Mouse (Mus musculus): Measurements from ENCODE around the gene Auts2.

The Auts2 gene

GRCm38 (mm10) chr5:131662657-131663056, 880.5 kb downstream of the Auts2 start:
- DNase-seq (ENCODE audit: low read depth, low spot score), result no peak

- no peak for DNase-seq (ENCODE audit: low read depth, low spot score)
Measured at GRCm38 (mm10) chr5:131658822-131659515, 884.2 kb downstream of the Auts2 start.

GRCm38 (mm10) chr5:131654206-131654605, 888.9 kb downstream of the Auts2 start:
- no peak for DNase-seq (ENCODE audit: low read depth, low spot score)

GRCm38 (mm10) chr5:131650381-131650891, 892.7 kb downstream of the Auts2 start:
- DNase-seq (ENCODE audit: low read depth, low spot score), result no peak

- DNase-seq (ENCODE audit: low read depth, low spot score), result no peak
Measured at GRCm38 (mm10) chr5:131647683-131648119, 895.4 kb downstream of the Auts2 start.

GRCm38 (mm10) chr5:131647104-131647682, 896.0 kb downstream of the Auts2 start:
- DNase-seq (ENCODE audit: low read depth, low spot score), result no peak

GRCm38 (mm10) chr5:131646192-131646775, 896.9 kb downstream of the Auts2 start:
- DNase-seq (ENCODE audit: low read depth, low spot score), result no peak

GRCm38 (mm10) chr5:131645341-131646191, 897.6 kb downstream of the Auts2 start:
- no peak for DNase-seq (ENCODE audit: low read depth, low spot score)

- DNase-seq (ENCODE audit: low read depth, low spot score), result no peak
Measured at GRCm38 (mm10) chr5:131644331-131644730, 898.8 kb downstream of the Auts2 start.

- DNase-seq (ENCODE audit: low read depth, low spot score), result no peak
Measured at GRCm38 (mm10) chr5:131643176-131644174, 899.7 kb downstream of the Auts2 start.

GRCm38 (mm10) chr5:131642752-131643151, 900.4 kb downstream of the Auts2 start:
- no peak for DNase-seq (ENCODE audit: low read depth, low spot score)

- DNase-seq (ENCODE audit: low read depth, low spot score), result no peak
Measured at GRCm38 (mm10) chr5:131636431-131636830, 906.7 kb downstream of the Auts2 start.

- DNase-seq (ENCODE audit: low read depth, low spot score), result no peak
Measured at GRCm38 (mm10) chr5:131634731-131635130, 908.4 kb downstream of the Auts2 start.

- no peak for DNase-seq (ENCODE audit: low read depth, low spot score)
Measured at GRCm38 (mm10) chr5:131631998-131632379, 911.2 kb downstream of the Auts2 start.

- no peak for DNase-seq (ENCODE audit: low read depth, low spot score)
Measured at GRCm38 (mm10) chr5:131631038-131631997, 911.8 kb downstream of the Auts2 start.

GRCm38 (mm10) chr5:131630577-131630976, 912.6 kb downstream of the Auts2 start:
- DNase-seq (ENCODE audit: low read depth, low spot score), result no peak

- DNase-seq (ENCODE audit: low read depth, low spot score), result no peak
Measured at GRCm38 (mm10) chr5:131616113-131616876, 926.8 kb downstream of the Auts2 start.

GRCm38 (mm10) chr5:131614238-131614637, 928.9 kb downstream of the Auts2 start:
- no peak for DNase-seq (ENCODE audit: low read depth, low spot score)

- no peak for DNase-seq (ENCODE audit: low read depth, low spot score)
Measured at GRCm38 (mm10) chr5:131613301-131613700, 929.8 kb downstream of the Auts2 start.
